ENCODE assay signal across 28 mouse cellular contexts in the genomic region with DNA sequence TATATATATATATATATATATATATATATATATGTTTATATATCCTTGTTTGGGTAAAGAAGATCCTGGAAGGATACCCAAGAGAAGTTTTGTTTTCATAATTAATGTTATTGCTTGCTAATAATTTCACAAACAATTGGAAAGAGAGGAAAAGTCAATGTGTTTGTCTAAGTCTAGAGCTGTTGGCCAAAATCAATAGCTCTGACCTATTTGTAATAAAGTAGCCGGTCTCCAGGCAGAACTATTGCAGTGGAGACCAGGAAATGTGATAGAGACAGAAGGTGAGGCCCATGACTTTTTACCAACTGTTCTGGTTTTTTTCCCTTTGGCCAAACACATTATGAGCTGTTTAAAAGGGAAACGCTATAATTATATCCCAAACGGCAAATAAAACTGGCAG. TPM values are rescaled to one million over a fixed set of nuclear protein-coding genes. Genes with fewer than 3 reads are reported as not detected.
"Had no signal": no experiment of that assay in that cellular context is flagged by ENCODE, and none has a peak within 500 bp of the region (broad histone marks: within the 10 kb centered on the region; RNA-seq: fewer than 3 reads in every experiment).

No protein-coding gene starts in this region.

- H3K36me3 ChIP-seq: embryonic facial prominence, embryonic 10.5 days; embryonic facial prominence, embryonic 12.5 days; embryonic facial prominence, embryonic 13.5 days; embryonic facial prominence, embryonic 15.5 days; forebrain, embryonic 10.5 days; forebrain, embryonic 12.5 days; forebrain, embryonic 15.5 days had no signal

- H3K9me3 ChIP-seq: embryonic facial prominence, embryonic 10.5 days; embryonic facial prominence, embryonic 12.5 days; embryonic facial prominence, embryonic 15.5 days; forebrain, embryonic 12.5 days; forebrain, embryonic 13.5 days; forebrain, embryonic 15.5 days had no signal

- H3K4me3 ChIP-seq: embryonic facial prominence, embryonic 10.5 days; embryonic facial prominence, embryonic 12.5 days; embryonic facial prominence, embryonic 13.5 days; embryonic facial prominence, embryonic 15.5 days; erythroblast, embryonic 14.5 days; forebrain, embryonic 10.5 days; forebrain, embryonic 12.5 days; forebrain, embryonic 13.5 days; forebrain, embryonic 15.5 days; gastrocnemius, adult 2 months had no signal

- H3K4me2 ChIP-seq: embryonic facial prominence, embryonic 12.5 days; embryonic facial prominence, embryonic 13.5 days; embryonic facial prominence, embryonic 15.5 days; forebrain, embryonic 12.5 days; forebrain, embryonic 13.5 days; forebrain, embryonic 15.5 days had no signal

- H3K27me3 ChIP-seq: embryonic facial prominence, embryonic 12.5 days; embryonic facial prominence, embryonic 15.5 days; forebrain, embryonic 12.5 days; forebrain, embryonic 13.5 days; forebrain, embryonic 15.5 days had no signal

- H3K27ac ChIP-seq: embryonic facial prominence, embryonic 10.5 days; embryonic facial prominence, embryonic 12.5 days; embryonic facial prominence, embryonic 13.5 days; embryonic facial prominence, embryonic 15.5 days; forebrain, embryonic 10.5 days; forebrain, embryonic 12.5 days; forebrain, embryonic 13.5 days; forebrain, embryonic 15.5 days; gastrocnemius, adult 2 months had no signal

- H3K4me1 ChIP-seq: embryonic facial prominence, embryonic 10.5 days; embryonic facial prominence, embryonic 12.5 days; embryonic facial prominence, embryonic 13.5 days; embryonic facial prominence, embryonic 15.5 days; forebrain, embryonic 10.5 days; forebrain, embryonic 12.5 days; forebrain, embryonic 13.5 days; forebrain, embryonic 15.5 days had no signal

- DNase-seq: cerebellum, adult 2 months; cerebellum, adult 8-10 months; cerebellum, adult 9-10 months; cerebellum, adult 9-11 months; cerebellum, postnatal 10 days; cerebellum, postnatal 14 days; cerebellum, postnatal 25 days; cerebellum, postnatal 36 days; embryo, embryonic 11 days; forebrain, postnatal 0 days; gastrocnemius, adult 2 months; gastrocnemius, postnatal 10 days; gastrocnemius, postnatal 14 days; gastrocnemius, postnatal 25 days; gastrocnemius, postnatal 36 days; heart, adult 18-20 months had no signal

- H3K9ac ChIP-seq: embryonic facial prominence, embryonic 12.5 days; embryonic facial prominence, embryonic 13.5 days; embryonic facial prominence, embryonic 15.5 days; forebrain, embryonic 12.5 days; forebrain, embryonic 13.5 days; forebrain, embryonic 15.5 days; forebrain, postnatal 0 days had no signal

- ATAC-seq: forebrain, embryonic 13.5 days; forebrain, embryonic 14.5 days; forebrain, embryonic 15.5 days; forebrain, embryonic 16.5 days; forebrain, postnatal 0 days had no signal

RNA-seq across cellular contexts. Expression of a gene that starts 44.2 kb away (rescaled TPM):
- total RNA-seq: granulocyte monocyte progenitor cell, adult 5-6 weeks had no signal
- polyA plus RNA-seq: erythroblast, embryonic 14.5 days had no signal
